Mouse (Mus musculus) megakaryocyte, embryonic 14.5 days (primary cell): ENCODE measurements around the gene Chrne.

Source experiments
- FLI1 ChIP-seq: IDR thresholded peaks from 2 replicates; pipeline ENCODE4 v1.6.1; 2012; ENCODE audit warnings: low read length, inconsistent platforms, mixed read lengths
- GATA1 ChIP-seq: IDR thresholded peaks from 3 replicates; pipeline ENCODE4 v1.6.1; 2012; ENCODE audit warnings: mixed read lengths, low read length, inconsistent platforms, borderline replicate concordance

GRCm38 (mm10) chr11:70666687-70667086, 47.7 kb upstream of the Chrne start:
- TF ChIP-seq GATA1, result no peak
- no peak for TF ChIP-seq FLI1
